Mouse (Mus musculus) testis, postnatal 10 days (tissue): ENCODE results near the gene Gm37419.

ENCODE experiments used
- DNase-seq: peaks from one replicate; pipeline ENCODE4 v3.0.0; 2021; ENCODE audit warnings: low spot score

The Gm37419 gene

DNA sequence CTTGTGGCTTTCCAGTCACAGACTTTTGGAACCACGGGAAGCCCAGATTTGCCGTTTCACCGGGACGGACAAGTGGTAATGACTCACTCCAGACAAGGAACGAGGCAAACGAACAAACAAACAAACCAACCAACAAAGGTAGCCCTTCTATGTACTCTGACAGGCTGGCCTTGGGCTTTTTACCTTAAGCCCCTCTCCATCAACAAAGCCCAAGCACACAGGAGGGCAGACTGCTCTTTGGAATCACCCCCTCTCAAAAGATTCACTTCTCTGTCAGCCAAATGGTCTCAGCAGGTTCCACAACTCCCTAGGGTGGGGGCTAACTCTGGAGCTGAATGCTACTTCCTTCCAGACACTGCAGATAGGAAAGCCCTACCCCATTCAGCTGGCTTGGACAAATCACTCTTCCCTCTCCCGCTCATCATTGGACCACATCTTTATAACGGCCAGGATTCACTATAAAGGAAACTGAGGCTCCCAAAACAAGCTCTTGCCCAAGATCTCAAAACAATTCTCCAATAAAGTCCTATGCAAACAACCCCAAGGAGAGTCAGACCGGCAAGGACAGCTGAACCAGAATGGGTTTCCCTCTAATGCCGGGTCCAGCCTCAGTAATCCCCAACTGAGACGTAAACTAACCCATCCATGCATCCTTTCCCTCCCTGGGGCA, 7.9 kb upstream of the Gm37419 start:
- DNase-seq = no peak

DNA sequence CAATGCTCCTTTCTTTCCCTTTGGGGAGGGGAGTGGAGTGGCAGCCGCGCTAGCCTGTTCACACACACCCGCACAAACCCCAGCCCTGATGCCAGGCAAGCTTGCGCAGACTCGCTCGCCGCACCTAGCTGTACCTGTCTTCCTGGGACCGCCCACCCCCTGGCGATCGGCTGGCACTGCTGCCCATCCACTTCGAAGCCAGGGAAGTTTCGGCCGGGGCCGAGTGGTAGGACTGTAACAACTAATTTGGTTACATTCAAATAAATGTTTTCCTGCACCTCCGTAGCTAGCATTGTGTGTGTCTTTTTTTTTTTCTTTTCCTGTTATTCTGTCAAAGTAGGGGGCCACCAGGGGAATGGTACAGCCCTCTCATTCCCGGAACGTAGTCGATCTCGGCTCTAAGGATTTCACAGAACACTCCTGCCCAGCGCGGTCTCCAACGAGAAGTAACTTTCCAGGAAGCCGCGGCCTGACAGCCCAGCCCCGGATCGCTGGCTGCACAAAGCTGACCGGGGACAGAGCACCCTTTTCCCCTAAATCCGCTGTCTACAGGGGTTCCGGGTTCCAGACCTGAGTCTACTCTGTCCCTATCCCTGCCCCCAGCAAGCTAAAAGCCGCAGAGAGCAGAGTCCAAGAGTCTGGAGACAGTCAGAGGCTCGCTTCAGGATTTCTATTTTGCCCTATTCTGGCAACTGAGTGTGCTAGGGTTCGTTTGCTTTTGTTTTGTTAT, 7.1 kb upstream of the Gm37419 start:
- DNase-seq = peak; percentile 56

DNA sequence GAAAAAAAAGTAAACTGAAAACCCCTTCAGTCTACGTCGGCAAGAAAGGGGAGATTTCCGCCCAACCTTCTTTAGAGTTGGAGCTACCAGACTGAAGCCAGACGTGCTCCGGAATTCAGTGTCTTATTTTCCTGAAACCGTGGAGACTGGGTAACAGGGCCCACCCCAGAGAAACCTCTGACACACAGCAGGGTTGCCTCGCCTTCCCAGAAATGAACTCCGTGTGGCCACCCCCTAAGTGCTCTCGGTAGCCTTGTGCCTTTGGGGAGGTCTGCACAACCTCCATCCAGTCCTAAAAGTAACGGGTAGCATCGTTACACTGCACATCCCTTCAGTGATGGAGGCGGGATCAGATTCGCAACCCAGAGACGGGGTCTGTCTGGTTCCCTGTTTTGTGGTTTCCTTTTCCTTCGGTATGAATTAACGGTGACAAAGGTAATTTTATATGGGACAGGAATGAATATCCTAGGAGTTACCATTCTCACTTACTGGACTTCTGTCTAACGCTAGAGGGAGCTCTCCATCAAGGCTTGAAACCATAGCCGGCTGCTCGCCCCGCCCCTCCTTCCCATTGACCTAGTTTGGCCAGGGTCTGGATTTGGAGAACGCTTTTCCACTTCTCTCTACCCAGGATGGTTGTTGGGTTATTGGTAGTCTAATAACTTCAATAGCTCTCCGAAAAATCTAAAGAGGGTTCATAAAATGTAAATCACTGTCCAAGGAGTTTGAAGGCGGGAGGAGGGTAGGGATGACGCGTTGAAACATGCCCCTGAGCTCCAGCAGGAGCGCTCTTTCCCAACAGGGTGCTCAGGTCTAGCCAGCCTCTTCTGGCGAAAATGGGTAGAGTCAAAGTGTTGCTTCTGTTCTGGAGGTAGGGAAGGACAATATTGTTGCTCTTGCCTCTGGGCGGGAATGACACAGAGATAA, 6.1 kb upstream of the Gm37419 start:
- DNase-seq = peak; percentile 89

DNA sequence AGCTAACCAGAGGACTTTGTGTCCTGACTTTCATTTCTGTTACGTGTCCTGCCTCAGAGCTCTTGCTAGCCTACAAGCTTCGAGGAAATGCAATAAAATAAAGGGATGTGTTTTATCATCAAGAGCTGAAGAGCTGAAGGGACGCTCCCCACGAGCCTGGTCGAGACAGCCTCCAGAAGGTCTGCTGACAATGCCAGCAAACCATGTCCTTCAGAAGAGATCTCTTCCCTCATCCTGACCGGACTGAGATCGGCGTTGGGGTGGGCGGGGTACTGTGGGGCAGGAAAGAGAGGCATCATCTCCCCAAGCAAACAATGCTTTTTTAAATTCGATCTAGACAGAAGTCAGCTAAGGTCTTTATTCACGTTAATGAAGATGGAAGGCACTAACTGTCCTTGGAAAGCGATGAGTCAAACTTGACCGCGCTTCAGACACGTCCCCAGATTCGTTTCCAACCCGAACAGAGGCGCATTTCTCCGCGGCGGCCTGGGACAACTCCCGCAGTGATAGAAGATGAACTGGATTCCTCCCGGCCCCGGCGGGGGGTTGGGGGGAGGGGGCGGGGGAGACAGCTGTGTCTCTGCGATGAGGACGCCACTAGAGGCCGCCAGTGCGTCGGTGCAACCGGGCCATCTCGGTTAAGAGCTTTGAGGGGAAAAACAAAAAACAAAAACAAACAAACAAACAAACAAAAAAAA, 5.2 kb upstream of the Gm37419 start:
- DNase-seq = peak; percentile 90

DNA sequence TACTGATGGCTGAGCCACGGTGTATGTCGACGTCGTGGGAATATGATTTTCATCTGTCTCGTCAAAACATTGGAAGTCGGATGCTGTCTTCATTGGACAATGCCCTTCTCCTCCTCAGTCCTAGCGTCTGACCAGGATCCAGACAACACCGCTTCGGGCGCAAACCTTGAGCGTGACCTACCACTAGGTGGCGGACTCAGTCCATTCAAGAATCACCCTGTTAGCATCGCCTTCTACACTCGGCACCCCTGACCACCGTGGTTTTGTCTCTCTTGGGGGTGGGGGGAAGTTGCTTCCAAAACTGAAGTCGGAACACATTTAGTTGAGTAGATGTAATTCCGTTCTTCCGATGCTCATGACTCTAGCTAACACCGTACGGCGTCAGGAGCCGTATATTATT, 4.1 kb upstream of the Gm37419 start:
- DNase-seq = peak; percentile 94

DNA sequence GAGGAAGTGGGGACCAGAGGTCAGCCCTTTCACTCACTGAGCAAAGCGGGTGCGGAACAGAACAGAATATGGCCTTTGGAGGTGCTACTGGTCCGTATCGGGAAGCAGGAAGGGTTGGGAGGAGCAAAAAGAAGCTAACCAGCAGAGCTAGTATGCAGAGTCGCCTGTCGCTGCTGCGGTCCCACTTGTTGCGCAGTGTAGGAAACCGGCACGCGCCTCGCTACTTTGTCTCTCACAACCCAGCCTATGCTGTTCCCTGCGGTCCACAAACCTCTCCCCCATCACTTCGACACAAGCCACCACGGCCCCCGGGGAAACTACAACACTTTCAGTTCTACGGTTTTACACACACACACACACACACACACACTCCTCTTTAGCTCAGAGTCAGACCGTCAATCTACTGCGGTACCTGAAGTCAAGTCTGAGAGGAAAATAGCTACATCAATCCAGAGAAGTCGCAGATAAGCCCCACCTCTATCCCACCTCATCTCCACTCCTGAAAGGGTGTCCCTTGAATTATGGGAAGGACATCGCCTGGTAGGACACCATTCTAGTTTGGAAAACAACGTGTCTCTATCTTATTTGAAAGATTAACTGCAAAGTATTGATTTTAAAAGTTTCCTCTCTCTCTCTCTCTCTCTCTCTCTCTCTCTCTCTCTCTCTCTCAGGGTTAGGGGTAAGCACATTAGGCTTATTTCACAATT, 3.4 kb upstream of the Gm37419 start:
- DNase-seq = peak; percentile 59

DNA sequence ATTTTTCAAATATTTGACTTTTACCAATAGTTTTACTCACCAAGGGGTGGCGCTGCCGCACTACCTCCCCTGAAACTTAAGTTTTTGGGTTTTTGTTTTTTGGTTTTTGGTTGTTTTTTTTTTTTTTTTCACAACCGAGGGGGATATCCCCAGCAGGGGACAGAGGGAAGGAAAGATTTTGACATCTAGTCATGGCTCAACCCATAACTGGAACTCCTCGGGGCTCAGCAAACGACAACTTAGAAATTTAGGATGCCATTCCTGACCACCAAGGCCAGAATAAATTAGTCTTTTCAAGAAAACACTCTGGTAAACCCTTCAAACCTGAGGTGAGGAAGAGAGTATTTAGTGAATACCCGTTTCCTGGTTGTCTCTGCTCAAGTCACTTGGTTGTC, 2.8 kb upstream of the Gm37419 start:
- peak; percentile 84 for DNase-seq

DNA sequence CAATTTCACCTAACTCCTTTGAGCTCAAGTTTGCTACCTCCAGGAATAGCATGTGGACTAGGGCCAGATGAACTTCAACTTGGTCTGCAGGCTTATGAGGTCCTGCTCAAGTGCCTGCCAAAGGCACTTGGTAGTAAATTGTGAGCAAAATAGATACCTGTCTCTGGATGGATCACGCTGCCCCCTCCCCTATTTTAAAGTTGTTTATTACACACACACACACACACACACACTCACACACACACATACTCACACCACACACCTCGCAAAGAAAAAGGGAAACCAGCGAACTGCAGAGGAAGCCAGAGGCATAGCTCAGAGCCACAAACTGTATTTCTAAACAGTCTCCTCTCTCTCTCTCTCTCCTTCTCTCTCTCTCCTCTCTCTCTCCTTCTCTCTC, 2.1 kb upstream of the Gm37419 start:
- no peak for DNase-seq

DNA sequence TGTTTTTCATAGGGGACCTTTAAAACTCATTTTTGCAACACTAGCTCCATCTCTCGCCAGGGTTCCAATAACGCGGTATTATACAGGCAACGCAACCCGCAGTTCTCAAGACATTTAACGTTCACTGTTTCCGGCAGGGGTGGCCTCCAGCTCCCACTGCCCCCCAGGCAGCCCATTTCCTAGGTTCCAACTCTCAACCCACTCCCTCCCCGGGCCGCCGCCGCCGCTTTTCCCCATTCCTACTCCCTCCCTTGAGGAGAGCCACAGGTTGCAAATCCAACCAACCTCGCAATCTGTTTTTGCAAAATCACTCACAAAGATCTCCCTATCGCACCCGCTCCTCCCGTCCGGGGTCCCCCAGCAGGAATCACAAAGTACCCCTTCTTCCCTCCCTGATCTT, 1.4 kb upstream of the Gm37419 start:
- peak; percentile 57 for DNase-seq

DNA sequence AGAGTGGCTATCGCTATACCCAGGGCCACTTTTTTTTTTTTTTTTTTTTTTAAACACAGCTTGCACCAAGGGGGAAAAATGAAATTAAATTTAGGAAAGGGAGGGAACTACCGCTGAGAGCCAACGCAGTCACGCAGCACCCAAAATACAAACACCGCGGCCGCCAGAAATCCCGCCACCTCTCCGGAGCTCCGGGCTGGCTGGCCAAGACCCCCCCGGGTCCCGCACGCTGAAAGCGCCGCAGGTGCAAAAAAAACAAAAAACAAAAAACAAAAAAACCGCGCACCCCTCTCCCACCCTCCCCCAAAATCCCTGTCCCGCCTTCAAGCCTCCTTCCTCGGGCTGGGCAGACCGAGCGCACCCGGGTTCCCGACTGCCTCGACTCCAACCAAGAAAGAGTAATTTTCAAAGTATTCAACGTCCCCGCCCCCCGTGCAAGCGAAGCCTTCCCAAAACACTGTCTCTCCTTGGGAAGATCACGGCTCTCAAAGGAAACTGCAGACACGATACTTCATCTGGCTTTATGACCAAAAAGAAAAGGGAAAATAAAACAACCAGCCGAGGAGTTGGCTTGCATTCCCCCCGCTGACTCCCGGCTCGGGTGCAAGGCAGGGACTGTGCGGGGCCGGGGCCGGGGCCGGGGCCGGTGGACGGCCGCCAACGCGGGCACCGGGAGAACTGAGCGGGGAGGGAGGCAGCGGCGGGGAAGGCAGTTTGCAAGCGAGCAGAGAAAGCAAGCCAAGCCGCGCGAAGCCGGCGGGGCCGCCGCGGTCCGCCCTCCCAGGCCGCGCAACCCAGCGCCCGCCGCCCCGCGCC, 733 bp upstream of the Gm37419 start:
- DNase-seq = peak; percentile 72

DNA sequence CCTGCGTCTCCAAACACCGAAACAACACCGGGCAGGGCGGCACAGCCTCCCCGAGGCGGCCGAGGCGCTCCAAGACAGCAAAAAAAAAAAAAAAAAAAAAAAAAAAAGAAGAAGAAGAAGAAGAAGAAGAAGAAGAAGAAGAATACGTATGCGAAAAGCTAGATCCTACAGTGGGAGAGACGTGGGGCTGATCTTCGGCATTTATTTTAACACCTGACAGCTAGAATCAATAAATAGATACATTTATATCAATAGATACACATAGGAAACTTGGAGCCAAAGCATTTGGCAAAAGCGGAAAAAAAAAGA, 171 bp upstream of the Gm37419 start:
- no peak for DNase-seq

DNA sequence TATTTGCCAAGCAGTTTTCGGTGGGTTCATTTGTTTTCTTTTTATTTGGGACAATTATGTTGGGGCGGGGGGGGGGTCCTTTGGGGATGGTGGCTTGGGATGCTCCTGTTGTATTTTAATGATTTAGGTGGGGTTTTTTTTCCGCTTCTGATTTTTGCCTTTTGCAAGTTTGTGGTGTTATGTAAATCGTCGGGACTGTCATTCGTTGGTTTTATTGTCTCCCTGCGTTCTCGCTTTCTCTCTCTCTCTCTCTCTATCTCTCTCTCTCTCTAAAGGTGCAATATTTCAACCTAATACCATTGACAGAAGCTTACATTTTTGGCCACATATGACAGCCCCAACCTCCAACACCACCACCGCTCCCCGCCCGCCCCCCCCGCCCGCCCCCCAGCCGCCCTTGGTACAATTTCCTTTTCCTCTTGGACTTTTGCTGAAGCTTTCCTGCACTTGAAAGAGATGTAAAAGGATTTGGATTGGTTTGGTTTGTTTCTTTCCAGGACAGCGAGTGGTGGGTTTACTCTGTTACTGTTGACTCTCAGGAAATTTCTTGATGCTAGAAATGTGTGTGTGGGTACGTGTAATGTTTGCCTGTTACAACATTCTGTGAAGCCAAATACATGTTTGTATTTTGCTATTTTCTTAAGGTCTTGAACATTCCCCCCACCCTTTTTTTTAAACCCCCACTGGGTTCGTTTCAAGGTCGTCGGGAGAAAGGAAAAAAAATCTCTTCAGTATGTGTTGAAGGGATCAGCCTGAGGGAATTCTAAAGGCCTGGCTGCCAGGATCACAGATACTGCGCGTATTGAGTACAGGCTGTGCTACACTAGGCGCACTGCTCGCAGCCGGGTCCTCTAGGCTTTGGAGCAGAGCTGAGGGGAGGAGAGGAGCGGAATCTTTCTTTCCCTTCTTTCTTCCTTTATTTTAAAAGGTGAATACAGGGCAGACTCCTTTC, 1.2 kb downstream of the Gm37419 start:
- peak; percentile 61 for DNase-seq

DNA sequence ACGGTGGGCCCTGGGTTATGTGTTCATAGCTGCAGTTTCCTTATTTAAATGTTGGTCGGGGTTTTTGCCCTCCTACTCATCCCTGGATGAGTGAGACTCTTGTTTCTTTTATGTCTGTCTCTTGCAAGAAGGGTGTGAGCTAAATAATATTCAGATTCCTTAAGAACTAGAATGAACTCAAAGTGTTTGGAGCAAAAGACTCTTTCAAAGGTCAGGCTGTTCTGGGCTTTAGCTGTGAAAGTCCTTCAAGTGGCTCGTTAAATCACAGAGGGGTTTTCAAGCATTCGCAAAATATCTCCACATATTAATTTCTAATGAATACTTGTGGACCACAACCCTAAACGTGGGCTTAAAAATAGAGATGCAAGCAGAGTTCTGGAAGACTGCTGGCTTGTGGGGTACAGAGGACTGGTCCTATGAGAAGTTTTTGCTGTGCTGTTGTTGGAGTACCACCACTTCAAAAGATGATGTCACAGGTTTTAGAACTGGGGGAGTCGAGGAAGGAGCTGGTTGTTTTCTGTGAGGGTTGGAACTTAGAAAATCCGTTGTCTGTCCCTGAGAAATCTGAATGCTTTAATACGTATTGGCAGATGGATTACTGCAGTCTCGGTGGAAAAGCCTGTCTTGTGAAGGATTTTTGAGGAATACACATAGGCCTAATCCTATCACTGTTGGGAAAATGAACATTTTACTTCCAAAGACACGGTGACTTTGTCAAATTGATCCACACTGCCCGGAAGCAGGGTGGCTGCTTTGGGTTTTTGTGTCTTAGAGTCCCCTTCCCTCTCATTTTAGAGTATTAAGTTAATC, 2.1 kb downstream of the Gm37419 start:
- no peak for DNase-seq

DNA sequence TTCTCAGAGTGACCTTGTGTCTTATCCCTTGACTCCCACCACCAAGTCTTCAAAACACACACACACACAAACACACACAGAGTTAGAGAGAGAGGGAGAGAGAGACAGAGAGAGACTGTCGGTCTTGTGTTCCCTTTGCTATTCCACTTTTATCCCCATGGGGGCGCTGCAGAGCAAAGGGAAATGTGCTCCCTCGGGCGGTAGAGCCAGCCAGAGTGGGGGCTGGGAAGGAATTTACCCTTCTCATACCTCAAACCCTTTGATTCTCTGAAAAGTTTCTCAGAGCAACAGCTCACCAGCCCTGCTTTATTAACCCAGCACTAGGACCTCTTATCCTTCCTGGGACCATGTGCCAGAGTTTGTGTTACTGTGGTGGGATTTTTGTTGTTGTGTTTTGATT, 2.9 kb downstream of the Gm37419 start:
- peak; percentile 94 for DNase-seq

DNA sequence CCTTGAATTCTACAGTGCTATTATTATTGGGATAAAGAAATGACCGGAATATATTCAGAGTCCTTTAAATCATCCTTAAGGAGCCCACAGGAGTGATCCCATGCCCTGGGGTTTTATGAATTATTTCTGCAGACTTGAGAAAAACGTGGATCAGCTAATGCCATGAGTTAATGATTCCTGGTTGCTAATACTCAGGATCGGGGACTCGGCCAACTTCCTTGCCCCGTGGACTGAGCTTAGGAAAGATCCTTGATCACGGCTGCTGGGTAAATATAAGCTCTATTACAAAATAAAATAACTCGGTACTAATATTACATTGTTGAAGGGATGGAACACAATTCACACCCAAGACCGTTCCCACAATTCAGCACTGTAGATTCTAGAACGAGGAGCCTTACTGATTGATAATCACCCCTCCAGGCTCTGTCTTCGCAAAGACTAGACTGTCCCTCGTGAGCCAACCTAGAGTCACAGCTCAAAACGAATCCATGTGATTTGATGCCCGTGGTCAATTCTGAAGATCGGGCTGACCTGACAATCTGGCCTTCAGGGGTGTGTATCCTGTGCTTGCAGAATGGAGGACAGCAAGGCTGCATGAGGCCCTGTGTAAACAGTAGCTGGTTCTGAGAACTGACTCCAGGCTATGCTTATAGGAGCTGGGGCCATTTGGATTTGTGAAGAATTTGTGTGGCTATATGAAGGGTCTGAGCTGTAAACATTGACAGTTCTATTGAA, 3.7 kb downstream of the Gm37419 start:
- no peak for DNase-seq

DNA sequence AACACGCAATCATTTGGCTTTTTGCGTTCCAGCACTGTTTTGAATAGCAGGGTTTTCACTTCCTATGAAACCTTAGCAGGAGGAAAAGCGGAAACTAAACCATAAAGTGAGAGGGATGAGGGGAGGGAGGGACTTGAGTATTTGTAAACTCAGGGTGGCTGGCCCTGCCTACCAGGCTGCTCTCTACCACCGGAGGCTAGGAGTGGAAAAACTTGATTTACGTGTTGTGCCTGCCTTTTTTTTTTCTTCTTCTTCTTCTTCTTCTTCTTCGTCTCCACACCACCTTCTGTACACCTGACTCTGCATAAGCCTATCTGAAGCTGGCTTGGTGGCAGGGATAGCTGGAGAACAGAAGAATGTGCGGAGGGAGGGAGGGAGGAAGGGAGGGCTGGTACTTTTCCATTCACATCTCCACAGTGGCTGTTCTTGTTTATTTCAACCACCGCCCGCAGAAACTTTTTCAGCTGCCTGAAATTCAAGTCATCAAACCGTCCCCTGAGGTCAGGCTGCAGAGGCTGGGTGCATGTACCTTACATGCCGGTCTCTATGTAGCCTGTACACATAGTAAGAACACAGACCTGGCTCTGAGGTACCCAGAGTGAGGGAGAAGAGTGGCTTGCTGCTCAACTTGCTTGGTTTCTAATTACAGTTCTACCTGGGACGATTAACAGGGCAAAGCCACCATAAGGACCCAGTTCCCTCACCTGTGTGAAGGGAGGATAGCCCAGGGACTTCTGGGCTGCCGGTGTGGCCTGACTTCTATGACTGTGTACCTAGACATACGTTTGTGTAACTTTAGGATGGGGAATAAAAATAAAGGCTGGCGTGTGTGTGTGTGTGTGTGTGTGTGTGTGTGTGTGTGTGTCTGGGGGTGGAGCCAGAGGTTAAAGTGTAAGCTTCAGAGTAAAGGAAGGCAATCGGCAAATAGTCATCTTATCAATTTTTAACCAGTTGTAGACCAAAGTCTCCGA, 5.4 kb downstream of the Gm37419 start:
- DNase-seq = no peak

DNA sequence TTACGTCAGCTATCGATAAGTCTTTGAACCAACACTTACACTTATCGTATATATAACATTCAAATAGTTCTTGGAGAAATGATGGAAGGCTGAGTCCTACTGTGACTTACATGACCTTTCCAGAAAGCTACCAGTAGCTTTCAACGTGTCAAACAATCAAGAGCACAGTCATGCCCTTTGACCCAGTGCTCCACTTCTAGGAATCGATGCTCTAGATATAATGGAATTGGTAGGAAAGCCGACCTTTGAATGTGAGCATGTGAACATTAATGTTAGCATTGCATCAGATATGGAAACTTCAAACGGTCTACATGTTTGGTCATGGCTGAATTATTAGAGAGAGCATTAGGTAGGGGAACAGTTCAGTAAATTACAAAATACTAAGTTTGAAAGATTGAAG, 8.1 kb downstream of the Gm37419 start:
- DNase-seq = no peak
